Mouse (Mus musculus) MEL (cell line): ENCODE measurements around the gene Nck2. TPM values are rescaled to one million over a fixed set of nuclear protein-coding genes. Genes with fewer than 3 reads are reported as not detected.

Experiments used
- DNase-seq: peaks from one replicate; pipeline ENCODE4 v3.0.0; 2011; ENCODE audit warnings: low read depth, low spot score
- H3K27ac ChIP-seq: 2 replicates; pipeline ENCODE4 v1.5.1; 2012; ENCODE audit warnings: low read depth, mild to moderate bottlenecking, control low read depth, low read length, moderate library complexity; ENCODE audit not compliant: control insufficient read depth
- H3K27me3 ChIP-seq, 2 experiments: fragments of 150-350 bp in 1 of 2; sonication (generic) in 1 of 2; 2 replicates each; pipeline ENCODE4 v1.6.1; 2012; ENCODE audit warnings: low read length in 2 of 2, mild to moderate bottlenecking in 2 of 2, improper control_type of control experiment in 1 of 2, moderate library complexity in 1 of 2; ENCODE audit not compliant: insufficient read depth in 2 of 2, control insufficient read depth in 1 of 2
- H3K36me3 ChIP-seq, 2 experiments: 2 replicates each; pipeline ENCODE4 v1.6.1; 2012 to 2014; ENCODE audit warnings: low read length in 2 of 2, improper control_type of control experiment in 1 of 2, inconsistent platforms in 1 of 2, mild to moderate bottlenecking in 1 of 2; ENCODE audit not compliant: insufficient read depth in 2 of 2, control insufficient read depth in 1 of 2
- H3K4me1 ChIP-seq, 2 experiments: fragments of 150-350 bp in 1 of 2; sonication (generic) in 1 of 2; 2 replicates each; pipeline ENCODE4 v1.6.1; 2012; ENCODE audit warnings: low read length in 2 of 2, improper control_type of control experiment in 1 of 2, mild to moderate bottlenecking in 1 of 2; ENCODE audit not compliant: insufficient read depth in 2 of 2, control insufficient read depth in 1 of 2
- H3K4me3 ChIP-seq, 2 experiments: fragments of 150-350 bp in 1 of 2; sonication (generic) in 1 of 2; 2 replicates each; pipeline ENCODE4 v1.5.1; 2012; ENCODE audit warnings: low read depth in 2 of 2, low read length in 2 of 2, mild to moderate bottlenecking in 2 of 2, moderate library complexity in 2 of 2, control low read depth in 1 of 2, improper control_type of control experiment in 1 of 2; ENCODE audit not compliant: control insufficient read depth in 1 of 2, insufficient read depth in 1 of 2
- H3K79me2 ChIP-seq: 2 replicates; pipeline ENCODE4 v1.6.1; 2012; ENCODE audit warnings: mild to moderate bottlenecking, low read length, moderate library complexity; ENCODE audit not compliant: control insufficient read depth, poor library complexity, insufficient read depth
- H3K9ac ChIP-seq: 2 replicates; pipeline ENCODE4 v1.6.1; 2012; ENCODE audit warnings: low read depth, mild to moderate bottlenecking, control low read depth, low read length, moderate library complexity; ENCODE audit not compliant: control insufficient read depth, poor library complexity, severe bottlenecking
- H3K9me3 ChIP-seq: fragments of 150-350 bp; sonication (generic); replicated peaks from 2 replicates; pipeline ENCODE4 v1.6.1; 2012; ENCODE audit warnings: mild to moderate bottlenecking, low read length, improper control_type of control experiment, moderate library complexity; ENCODE audit not compliant: insufficient read depth
- BHLHE40 ChIP-seq: IDR thresholded peaks from 2 replicates; pipeline ENCODE4 v1.6.1; 2012; ENCODE audit warnings: low read depth, mild to moderate bottlenecking, inconsistent platforms, low read length, improper control_type of control experiment, borderline replicate concordance
- CHD2 ChIP-seq: IDR thresholded peaks from 2 replicates; pipeline ENCODE4 v1.6.1; 2011; ENCODE audit warnings: low read length, improper control_type of control experiment
- EP300 ChIP-seq, 2 experiments: IDR thresholded peaks; 2 replicates each; pipeline ENCODE4 v1.6.1; 2011; ENCODE audit warnings: improper control_type of control experiment in 2 of 2, low read length in 2 of 2, low read depth in 1 of 2, mild to moderate bottlenecking in 1 of 2
- ETS1 ChIP-seq: IDR thresholded peaks from 2 replicates; pipeline ENCODE4 v1.6.1; 2012; ENCODE audit warnings: low read depth, mild to moderate bottlenecking, inconsistent platforms, low read length, improper control_type of control experiment, moderate library complexity
- JUND ChIP-seq: IDR thresholded peaks from 2 replicates; pipeline ENCODE4 v1.6.1; 2011; ENCODE audit warnings: low read depth, mild to moderate bottlenecking, improper control_type of control experiment, low read length
- MAFK ChIP-seq: IDR thresholded peaks from 2 replicates; pipeline ENCODE4 v1.6.1; 2011; ENCODE audit warnings: low read depth, mild to moderate bottlenecking, low read length, improper control_type of control experiment, borderline replicate concordance
- MAZ ChIP-seq: IDR thresholded peaks from 2 replicates; pipeline ENCODE4 v1.6.1; 2012; ENCODE audit warnings: low read depth, mild to moderate bottlenecking, inconsistent platforms, low read length, improper control_type of control experiment
- MEF2A ChIP-seq: IDR thresholded peaks from 2 replicates; pipeline ENCODE4 v1.6.1; 2014; ENCODE audit warnings: low read depth, mild to moderate bottlenecking, inconsistent platforms, low read length, improper control_type of control experiment; ENCODE audit not compliant: poor library complexity, insufficient replicate concordance, severe bottlenecking; ENCODE audit errors: extremely low read depth
- MXI1 ChIP-seq: IDR thresholded peaks from 2 replicates; pipeline ENCODE4 v1.6.1; 2011; ENCODE audit warnings: mild to moderate bottlenecking, low read depth, low read length, improper control_type of control experiment
- POLR2A ChIP-seq, 2 experiments: IDR thresholded peaks; 2 replicates each; pipeline ENCODE4 v1.6.1; 2011 to 2012; ENCODE audit warnings: low read length in 2 of 2, mild to moderate bottlenecking in 2 of 2, control low read depth in 1 of 2, improper control_type of control experiment in 1 of 2, low read depth in 1 of 2, moderate library complexity in 1 of 2; ENCODE audit not compliant: control insufficient read depth in 1 of 2, insufficient read depth in 1 of 2, poor library complexity in 1 of 2
- POLR2AphosphoS2 ChIP-seq: IDR thresholded peaks from 2 replicates; pipeline ENCODE4 v1.6.1; 2011; ENCODE audit warnings: low read length, improper control_type of control experiment
- SIN3A ChIP-seq: IDR thresholded peaks from 2 replicates; pipeline ENCODE4 v1.6.1; 2012; ENCODE audit warnings: low read length, improper control_type of control experiment, inconsistent platforms
- UBTF ChIP-seq: IDR thresholded peaks from 2 replicates; pipeline ENCODE4 v1.6.1; 2012; ENCODE audit warnings: low read depth, mild to moderate bottlenecking, inconsistent platforms, low read length, improper control_type of control experiment, moderate library complexity, borderline replicate concordance; ENCODE audit not compliant: insufficient read depth
- ZC3H11A ChIP-seq: IDR thresholded peaks from 2 replicates; pipeline ENCODE4 v1.6.1; 2012; ENCODE audit warnings: low read depth, mild to moderate bottlenecking, inconsistent platforms, low read length, improper control_type of control experiment
- ZNF384 ChIP-seq: IDR thresholded peaks from 2 replicates; pipeline ENCODE4 v1.6.1; 2012; ENCODE audit warnings: low read depth, mild to moderate bottlenecking, inconsistent platforms, low read length, improper control_type of control experiment
- polyA plus RNA-seq, 2 experiments: library from polyadenylated mRNA; stranded (reverse) in 1 of 2; unstranded in 1 of 2; fragments of >175 nt in 1 of 2; fragments of >200 nt in 1 of 2; gene quantifications; 2 replicates each; pipeline versions ENCODE4 v1.2.1 to v1.2.4; 2012; ENCODE audit warnings: low replicate concordance in 2 of 2, low read depth in 1 of 2; ENCODE audit not compliant: insufficient read length in 2 of 2, insufficient read depth in 1 of 2, missing spikeins in 1 of 2
- total RNA-seq: library from RNA; depleted of rRNA; stranded (reverse); fragments of 300-350 nt; gene quantifications from 2 replicates; pipeline ENCODE4 v1.2.3, GENCODE M21; 2012

Nck2 gene
- total and polyA plus RNA-seq, 3 experiments, result 9.4 to 12.4 TPM; not detected in 1

GRCm38 (mm10) chr1:43465957-43466624 is 21.7 kb downstream of the Nck2 start:
- peaks cover 0 to 33% of the 10 kb centered on the region in 2 experiments; a peak in 2 of 4 replicates for H3K36me3 ChIP-seq
- TF ChIP-seq MAFK (no peak), MXI1 (no peak), BHLHE40 (no peak)
- TF ChIP-seq, all 39 proteins: peak for 0
- H3K79me2 ChIP-seq, result 0 out of 2 replicates have a peak, but pooled peaks cover 3% of the 10 kb centered on the region
- H3K4me1 ChIP-seq, result peaks cover 25 to 27% of the 10 kb centered on the region in 2 experiments
- H3K9me3 ChIP-seq, result no peaks in the 10 kb centered on the region
- H3K27me3 ChIP-seq, result no peaks in the 10 kb centered on the region
- no peak overlapping the region for H3K4me3 ChIP-seq
- H3K27ac ChIP-seq, result no peak overlapping the region
- no peak for DNase-seq
- no peak overlapping the region for H3K9ac ChIP-seq

- H3K9me3 ChIP-seq, result no peaks in the 10 kb centered on the region
- H3K4me3 ChIP-seq, result no peak overlapping the region
- H3K36me3 ChIP-seq, result peaks cover 0 to 45% of the 10 kb centered on the region in 2 experiments; a peak in 2 of 4 replicates
- H3K4me1 ChIP-seq, result peaks cover 29 to 41% of the 10 kb centered on the region in 2 experiments
- no peak overlapping the region for H3K27ac ChIP-seq
- no peak for DNase-seq
- no peaks in the 10 kb centered on the region for H3K27me3 ChIP-seq
- TF ChIP-seq POLR2A (IDR thresholded peaks at IDR 0.05; ENCODE audit: control insufficient read depth in 1 of 2, insufficient read depth in 1 of 2, low read depth in 1 of 2, low read length in 2 of 2, poor library complexity in 1 of 2) (no peak), ZNF384 (no peak), JUND (no peak), SIN3A (no peak), MAZ (no peak), UBTF (no peak), CHD2 (no peak), ETS1 (no peak), EP300 (IDR thresholded peaks at IDR 0.05; ENCODE audit: low read depth in 1 of 2, low read length in 2 of 2) (no peak), MAFK (no peak), POLR2AphosphoS2 (no peak), MEF2A (no peak), ZC3H11A (no peak)
- H3K79me2 ChIP-seq, result 0 out of 2 replicates have a peak, but pooled peaks cover 3% of the 10 kb centered on the region
- no peak overlapping the region for H3K9ac ChIP-seq
Measured at GRCm38 (mm10) chr1:43467656-43468055, 23.3 kb downstream of the Nck2 start.
